Mouse (Mus musculus) urinary bladder, postnatal 14 days (tissue): Measurements from ENCODE around the gene Nt5c2.
"Not testable (repeated sequence)": the region's sequence is repeated elsewhere in the genome, so short reads cannot be mapped to it uniquely, and the experiment has no call there.

Source experiments
- DNase-seq: peaks from one replicate; pipeline ENCODE4 v3.0.0; 2021; ENCODE audit warnings: low spot score

Nt5c2 gene

GRCm38 (mm10) chr19:47016487-47016886 is 1.5 kb upstream of the Nt5c2 start:
- peak; percentile 89 for DNase-seq

DNA sequence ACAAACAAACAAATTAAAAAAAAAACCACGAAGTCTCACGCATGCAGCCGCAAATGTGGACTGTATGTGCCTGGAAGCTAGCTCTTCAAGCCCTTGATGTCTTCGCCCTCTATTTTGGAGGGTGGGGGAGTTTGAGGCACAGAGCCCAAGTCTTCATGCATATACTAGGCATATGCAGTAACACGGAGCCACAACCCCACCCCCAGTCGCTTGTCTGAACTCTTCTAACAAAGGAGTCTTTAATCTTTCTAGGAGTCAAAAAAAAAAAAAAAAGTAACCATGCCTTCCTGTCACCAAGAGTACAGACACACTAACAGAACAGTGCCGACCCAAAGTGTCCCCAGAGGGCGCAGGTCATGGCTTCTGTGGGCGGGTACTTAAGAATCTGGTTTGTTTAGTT is 1.0 kb upstream of the Nt5c2 start:
- DNase-seq: no peak

- DNase-seq: no peak
Measured at GRCm38 (mm10) chr19:47015396-47015795, 443 bp upstream of the Nt5c2 start.

GRCm38 (mm10) chr19:47014159-47014446 is 850 bp downstream of the Nt5c2 start:
- no peak for DNase-seq

DNA sequence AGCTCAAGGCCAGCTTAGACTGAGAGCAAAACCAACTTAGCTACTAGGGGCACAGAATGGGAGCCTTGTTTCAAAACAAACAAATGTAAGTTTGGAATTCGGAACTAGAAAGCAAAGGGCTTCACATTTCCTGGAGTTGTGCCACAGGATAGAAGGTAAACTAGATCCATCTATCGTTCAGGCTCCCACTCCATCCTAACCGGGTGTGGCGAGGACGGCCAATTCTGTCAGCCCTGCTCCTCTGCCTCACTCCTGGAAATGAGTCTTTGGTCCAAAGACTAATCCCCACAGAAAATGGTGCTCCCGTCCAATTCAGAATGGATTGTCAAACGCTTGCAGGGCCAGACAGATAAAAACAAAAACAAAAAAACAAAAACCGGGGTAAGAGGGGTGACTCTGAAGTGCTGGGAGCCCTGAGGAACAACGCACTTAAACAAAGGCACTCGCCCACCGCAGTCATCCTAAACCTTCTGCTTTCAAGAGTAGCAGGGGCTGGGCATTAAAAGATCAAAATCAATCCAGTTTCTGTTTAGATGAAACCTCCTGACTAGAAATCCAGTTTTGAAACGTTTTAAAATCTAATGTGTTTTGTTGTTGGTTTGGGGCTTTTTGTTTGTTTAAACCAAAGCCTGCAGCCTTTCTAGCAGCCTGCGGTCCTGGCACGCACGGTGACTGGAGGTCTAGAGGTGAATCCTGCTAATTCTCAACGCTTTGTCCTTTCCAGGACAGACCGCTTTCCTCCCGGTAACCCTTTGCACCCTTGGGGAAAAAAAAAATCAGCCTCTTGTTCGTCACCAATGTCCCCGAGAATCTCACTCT is 1.4 kb downstream of the Nt5c2 start:
- DNase-seq: no peak

GRCm38 (mm10) chr19:47012521-47013130 is 2.3 kb downstream of the Nt5c2 start:
- no peak for DNase-seq

- DNase-seq: no peak
Measured at GRCm38 (mm10) chr19:47009943-47010342, 5.0 kb downstream of the Nt5c2 start.

- DNase-seq: no peak
Measured at GRCm38 (mm10) chr19:47009420-47009819, 5.5 kb downstream of the Nt5c2 start.

DNA sequence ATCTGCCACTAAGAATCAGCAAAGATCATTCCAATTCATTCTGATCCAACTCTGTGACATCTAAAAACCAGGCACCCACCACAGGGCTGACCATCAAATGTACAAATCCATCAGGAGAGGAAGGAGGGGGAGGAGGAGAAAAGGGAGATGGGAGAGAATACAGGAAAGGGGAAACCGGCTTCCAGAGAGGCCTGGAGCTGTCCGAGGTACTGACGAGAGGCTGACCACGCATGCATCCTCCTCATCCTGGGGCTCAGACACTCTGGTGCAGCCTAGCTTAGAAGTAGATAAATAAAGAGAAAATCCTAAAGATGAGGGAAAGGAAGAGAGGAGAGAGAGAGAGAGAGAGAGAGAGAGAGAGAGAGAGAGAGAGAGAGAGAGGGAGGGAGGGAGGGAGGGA is 8.6 kb downstream of the Nt5c2 start:
- peak; percentile 71 for DNase-seq

DNA sequence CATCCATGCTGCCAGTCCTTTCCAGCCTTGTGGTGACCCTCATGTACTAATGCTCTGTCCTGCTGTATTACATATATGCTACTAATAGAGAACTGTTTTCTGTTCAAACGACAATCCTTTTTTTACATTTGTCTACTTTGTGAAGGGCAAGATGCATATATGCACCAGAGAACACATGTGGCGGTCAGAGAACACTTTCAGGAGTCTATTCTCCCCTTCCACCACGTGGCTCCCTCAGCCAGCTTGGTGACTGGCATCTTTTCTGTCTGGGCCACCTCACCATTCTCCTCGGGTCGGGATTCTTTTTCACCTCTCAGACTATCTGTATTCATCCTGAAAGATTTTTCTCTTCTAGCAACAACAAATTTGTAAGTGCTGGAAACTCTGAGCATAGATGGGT is 9.1 kb downstream of the Nt5c2 start:
- no peak for DNase-seq

DNA sequence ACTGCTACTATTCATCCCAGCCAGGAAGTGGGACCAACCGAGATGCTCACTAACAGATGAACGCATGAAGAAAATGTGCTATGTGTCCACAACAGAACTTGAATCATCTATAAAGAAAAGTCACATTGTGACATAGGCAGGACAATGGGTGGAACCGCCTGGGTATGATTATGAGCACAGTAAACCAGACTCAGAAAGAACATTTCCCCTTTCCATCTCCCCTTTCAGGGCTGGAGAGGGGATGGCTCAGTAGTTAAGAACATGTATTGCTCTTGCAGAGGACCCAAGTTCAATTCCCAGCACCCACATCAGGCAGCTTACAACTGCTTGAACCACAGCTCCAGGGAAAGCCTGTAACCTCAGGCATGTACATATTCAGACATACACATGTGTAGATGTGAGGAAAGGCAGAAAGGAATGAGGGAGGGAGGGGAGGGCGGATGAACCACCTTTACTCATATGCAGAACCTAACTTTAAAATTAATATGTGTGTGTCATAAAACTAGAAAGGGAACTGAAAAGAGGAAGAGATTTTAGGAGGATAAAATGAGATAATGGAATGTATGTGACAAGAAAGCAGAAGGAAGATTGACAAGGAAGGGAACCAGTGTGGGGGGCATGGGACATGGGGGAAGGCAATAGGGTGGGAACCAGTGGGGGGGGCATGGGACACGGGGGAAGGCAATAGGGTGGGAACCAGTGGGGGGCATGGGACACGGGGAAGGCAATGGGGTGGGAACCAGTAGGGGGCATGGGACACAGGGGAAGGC is 11.0 kb downstream of the Nt5c2 start:
- DNase-seq: no peak

DNA sequence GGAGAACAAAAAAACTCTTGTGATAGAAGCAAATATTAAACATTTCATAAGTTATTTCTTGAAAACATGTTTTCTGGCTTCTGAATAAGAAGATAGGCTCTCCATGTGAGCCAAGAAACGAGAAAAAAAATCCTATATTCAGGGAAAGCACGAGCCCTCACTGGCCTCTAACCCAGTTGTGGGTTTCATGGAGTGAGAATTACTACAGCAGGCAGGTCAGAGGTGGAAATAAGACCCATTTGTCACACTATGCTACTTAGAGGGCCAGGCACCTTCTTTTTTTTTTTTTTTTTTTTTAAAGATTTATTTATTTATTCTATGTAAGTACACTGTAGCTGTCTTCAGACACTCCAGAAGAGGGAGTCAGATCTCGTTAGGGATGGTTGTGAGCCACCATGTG is 14.6 kb downstream of the Nt5c2 start:
- DNase-seq: not testable (repeated sequence)

- no peak for DNase-seq
Measured at GRCm38 (mm10) chr19:46999753-47000152, 15.2 kb downstream of the Nt5c2 start.

- DNase-seq: no peak
Measured at GRCm38 (mm10) chr19:46998953-46999352, 16.0 kb downstream of the Nt5c2 start.

DNA sequence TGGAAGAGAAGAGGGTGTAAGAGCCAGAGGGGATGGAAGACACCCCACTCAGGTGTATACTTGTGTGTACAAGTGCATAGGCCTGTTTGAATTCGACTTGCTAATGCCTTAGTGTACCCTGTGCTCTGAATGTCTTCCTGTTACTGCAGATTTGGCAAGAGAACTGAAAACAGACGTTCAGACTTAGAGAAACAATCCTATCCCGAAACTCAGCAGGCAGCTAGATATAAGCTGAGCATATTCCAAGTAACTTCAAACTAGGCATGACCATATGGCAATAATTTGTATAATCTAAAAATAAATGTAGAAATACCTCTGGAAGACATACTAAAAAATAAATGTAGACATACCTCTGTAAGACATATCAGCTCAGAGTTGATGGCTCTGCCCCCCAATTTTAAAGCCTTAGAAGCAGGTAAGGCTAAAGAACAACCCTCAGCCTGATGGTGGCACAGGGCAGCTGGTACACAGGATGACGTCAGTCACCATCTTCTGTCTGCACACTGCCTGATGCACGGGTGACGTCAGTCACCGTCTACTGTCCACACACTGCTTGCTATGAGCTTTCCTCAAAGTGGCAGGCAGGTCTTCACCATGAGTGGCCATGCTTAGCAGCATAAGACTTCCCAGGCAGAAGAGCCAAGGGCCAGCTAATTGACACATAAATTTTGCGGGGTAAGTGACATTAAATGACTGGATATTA is 16.6 kb downstream of the Nt5c2 start:
- DNase-seq: no peak

- DNase-seq: no peak
Measured at GRCm38 (mm10) chr19:46996095-46996494, 18.9 kb downstream of the Nt5c2 start.

- DNase-seq: not testable (repeated sequence)
Measured at GRCm38 (mm10) chr19:46992329-46992728, 22.6 kb downstream of the Nt5c2 start.

GRCm38 (mm10) chr19:46991145-46991544 is 23.8 kb downstream of the Nt5c2 start:
- DNase-seq: peak; percentile 86

DNA sequence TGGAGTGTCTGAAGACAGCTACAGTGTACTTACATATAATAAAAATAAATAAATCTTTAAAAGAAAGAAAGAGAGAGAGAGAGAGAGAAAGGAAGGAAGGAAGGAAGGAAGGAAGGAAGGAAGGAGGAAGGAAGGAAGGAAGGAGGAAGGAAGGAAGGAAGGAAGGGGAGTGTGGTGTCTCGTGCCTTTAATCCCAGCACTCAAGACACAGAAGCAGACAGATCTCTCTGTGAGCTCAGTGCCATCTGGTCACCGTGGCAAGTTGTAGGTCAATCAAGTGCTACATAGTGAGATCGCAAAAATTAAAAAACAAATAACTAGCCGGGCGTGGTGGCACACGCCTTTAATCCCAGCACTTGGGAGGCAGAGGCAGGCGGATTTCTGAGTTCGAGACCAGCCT is 24.3 kb downstream of the Nt5c2 start:
- not testable (repeated sequence) for DNase-seq

DNA sequence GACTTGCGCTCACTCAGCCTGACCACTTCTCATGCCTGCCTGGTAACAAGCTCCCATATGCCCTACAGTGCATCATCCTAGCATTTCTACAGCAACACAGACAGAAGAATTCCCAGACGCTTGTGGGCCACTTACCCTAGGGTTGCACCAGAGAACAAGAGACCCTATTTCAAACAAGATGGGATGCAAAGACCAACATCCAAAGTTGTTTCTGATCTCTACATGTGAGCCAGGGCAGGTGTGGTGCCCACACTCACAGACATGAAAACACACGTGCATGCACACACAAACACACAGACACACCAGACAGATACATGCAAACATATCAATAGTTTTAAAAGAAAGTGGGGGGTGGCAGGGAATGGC is 24.8 kb downstream of the Nt5c2 start:
- no peak for DNase-seq

DNA sequence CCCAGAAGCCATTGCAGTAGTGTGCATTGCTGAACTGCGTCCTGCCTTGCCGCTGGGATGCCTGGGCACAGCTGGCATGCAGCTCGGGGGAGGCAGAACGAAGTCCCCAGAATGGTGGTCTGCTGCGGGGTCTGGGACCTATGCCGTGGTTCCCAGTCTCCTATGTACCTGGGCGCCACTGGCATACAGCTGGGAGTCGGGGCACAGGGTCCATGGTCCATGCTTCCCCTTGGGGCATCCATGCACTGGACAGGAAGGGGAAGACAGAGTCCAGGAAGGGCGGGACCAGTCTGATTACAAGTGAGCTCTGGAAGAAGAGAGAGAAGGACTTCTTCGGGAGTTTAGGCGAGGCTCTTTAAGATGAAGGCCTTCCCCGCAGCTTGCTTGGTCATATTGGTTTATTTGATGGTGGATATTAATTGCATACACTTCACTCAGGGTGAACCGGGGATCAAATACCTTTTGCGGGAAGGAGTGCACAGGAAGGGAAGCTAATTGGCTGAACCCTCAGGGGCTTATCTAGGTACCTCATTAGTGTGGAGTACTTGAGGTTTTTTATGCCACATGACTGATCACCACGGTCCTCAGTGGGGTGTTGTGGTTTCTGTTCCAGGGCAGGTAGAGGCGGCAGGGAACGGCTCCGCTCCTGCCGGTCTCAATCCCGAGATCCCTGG is 25.3 kb downstream of the Nt5c2 start:
- no peak for DNase-seq
